In the genomic region with DNA sequence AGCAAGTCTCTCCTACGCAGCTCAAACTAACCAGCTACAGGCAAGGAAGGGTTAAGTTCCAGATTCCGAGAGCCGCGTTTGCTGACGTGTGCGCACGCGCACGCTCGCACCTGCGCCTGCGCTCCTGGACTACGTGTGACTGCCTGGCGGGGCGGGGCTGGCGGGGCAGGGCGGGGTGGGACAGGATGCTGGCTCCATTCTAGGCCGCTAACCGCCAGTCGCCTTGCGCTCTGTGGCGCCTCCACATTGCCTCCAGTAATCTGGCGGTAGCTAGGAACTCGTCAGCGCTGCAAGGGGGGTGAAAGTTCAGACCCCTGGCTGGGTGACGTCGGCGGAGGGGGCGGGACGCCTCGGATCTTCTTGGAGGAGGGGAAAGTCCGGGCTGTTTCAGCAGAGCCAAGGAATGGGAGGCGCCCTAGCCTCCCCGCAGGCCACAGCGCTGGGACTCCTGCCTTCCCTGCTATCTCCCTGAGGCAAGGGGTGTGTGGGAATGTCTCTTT, we compare ENCODE assay signal across 8 mouse cellular contexts. TPM values are rescaled to one million over a fixed set of nuclear protein-coding genes. Genes with fewer than 3 reads are reported as not detected.
DNase-seq lines count a peak whose midpoint lies in the region; ATAC-seq lines count a peak whose summit lies in the region.

No protein-coding gene starts in this region.

- no peaks in the 10 kb centered on the region for H3K36me3 ChIP-seq in hindbrain, embryonic 12.5 days

- 13% methylated on average over 35 of the region's 35 CpGs for WGBS in hindbrain, embryonic 12.5 days

- no peaks in the 10 kb centered on the region for H3K9me3 ChIP-seq in hindbrain, embryonic 12.5 days (replicated peaks)

- peak; percentile 99 for ATAC-seq in hindbrain, embryonic 12.5 days (ENCODE audit: low FRiP score)

- peak overlapping the region; percentile 43 for H3K4me3 ChIP-seq in hindbrain, embryonic 12.5 days

- H3K27ac ChIP-seq in hindbrain, embryonic 12.5 days = peak overlapping the region; percentile 88

- H3K27me3 ChIP-seq in hindbrain, embryonic 12.5 days = peaks cover 15% of the 10 kb centered on the region

- peak overlapping the region; percentile 61 for H3K9ac ChIP-seq in hindbrain, embryonic 12.5 days

- no peaks in the 10 kb centered on the region for H3K4me1 ChIP-seq in hindbrain, embryonic 12.5 days

- DNase-seq in NIH3T3 (ENCODE audit: low read depth) = peak; percentile 96
- peak; percentile 93 to 96 for DNase-seq in cerebellum, postnatal 10 days
- peak; percentile 89 for DNase-seq in frontal cortex, postnatal 10 days (ENCODE audit: low spot score in 2 of 2)
- peak; percentile 85 to 94 for DNase-seq in layer of hippocampus, postnatal 14 days (ENCODE audit: low spot score in 2 of 2)
- peak; percentile 93 for DNase-seq in lung, postnatal 14 days
- peak; percentile 82 for DNase-seq in retina, adult 2 months (ENCODE audit: low read depth, low spot score)
- DNase-seq in thymus, postnatal 36 days = peak; percentile 94 to 96

- H3K4me2 ChIP-seq in hindbrain, embryonic 12.5 days (replicated peaks) = peak overlapping the region; percentile 50

RNA-seq across cellular contexts. Expression of a gene that starts 29.6 kb away (rescaled TPM):
- polyA plus RNA-seq in hindbrain, embryonic 12.5 days (2016; fragmentation: Nextera tagmentation; extraction: Ambion mirVana) = 65.9 and 71.3 TPM in 2 replicates
- total RNA-seq in layer of hippocampus, postnatal 14 days (2021) = 100 to 1,000 TPM; 255 to 256 TPM

Comparison
In these comparisons a context has a peak if more than half of its experiments do, and no peak if none do; other contexts are left out.
1. Peak in every context shown above with its lines: DNase-seq, ATAC-seq, H3K4me3 ChIP-seq and H3K27ac ChIP-seq.